Mouse (Mus musculus): Measurements from ENCODE around the gene Il1rl1. TPM values are rescaled to one million over a fixed set of nuclear protein-coding genes. Genes with fewer than 3 reads are reported as not detected.

Il1rl1 gene
- polyA plus RNA-seq, 1 experiment from 2014 or later = 0.04 TPM

DNA sequence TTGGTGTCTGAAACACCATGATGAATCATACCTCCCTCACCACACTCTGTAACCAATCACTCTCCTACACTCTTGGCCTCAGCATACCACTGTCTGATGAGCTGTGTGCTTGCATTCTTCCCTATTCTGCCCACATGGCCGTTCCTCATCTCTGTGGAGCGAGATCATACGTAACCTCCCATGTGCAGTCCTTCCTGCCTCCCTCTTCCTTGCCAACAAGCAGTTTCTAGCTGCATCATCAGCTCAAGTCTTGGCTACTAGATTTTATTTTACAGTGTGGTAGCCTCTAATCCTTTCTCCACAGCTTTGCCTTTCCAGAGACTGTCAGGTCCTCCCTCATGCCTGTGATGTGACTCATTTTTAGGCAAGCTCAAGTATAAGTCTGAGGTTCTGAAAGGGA, 15.4 kb downstream of the Il1rl1 start:
- Histone ChIP-seq H3K9ac (replicated peaks) (no peak overlapping the region), H3K4me2 (no peak overlapping the region), H3K9me3 (replicated peaks) (no peaks in the 10 kb centered on the region), H3K27ac (replicated peaks) (no peak overlapping the region), H3K4me1 (no peaks in the 10 kb centered on the region), H3K27me3 (replicated peaks) (no peaks in the 10 kb centered on the region), H3K36me3 (no peaks in the 10 kb centered on the region), H3K4me3 (replicated peaks) (no peak overlapping the region)
- WGBS = 83% methylated on average over 3 of the region's 3 CpGs
- ATAC-seq (ENCODE audit: low FRiP score) = no peak

DNA sequence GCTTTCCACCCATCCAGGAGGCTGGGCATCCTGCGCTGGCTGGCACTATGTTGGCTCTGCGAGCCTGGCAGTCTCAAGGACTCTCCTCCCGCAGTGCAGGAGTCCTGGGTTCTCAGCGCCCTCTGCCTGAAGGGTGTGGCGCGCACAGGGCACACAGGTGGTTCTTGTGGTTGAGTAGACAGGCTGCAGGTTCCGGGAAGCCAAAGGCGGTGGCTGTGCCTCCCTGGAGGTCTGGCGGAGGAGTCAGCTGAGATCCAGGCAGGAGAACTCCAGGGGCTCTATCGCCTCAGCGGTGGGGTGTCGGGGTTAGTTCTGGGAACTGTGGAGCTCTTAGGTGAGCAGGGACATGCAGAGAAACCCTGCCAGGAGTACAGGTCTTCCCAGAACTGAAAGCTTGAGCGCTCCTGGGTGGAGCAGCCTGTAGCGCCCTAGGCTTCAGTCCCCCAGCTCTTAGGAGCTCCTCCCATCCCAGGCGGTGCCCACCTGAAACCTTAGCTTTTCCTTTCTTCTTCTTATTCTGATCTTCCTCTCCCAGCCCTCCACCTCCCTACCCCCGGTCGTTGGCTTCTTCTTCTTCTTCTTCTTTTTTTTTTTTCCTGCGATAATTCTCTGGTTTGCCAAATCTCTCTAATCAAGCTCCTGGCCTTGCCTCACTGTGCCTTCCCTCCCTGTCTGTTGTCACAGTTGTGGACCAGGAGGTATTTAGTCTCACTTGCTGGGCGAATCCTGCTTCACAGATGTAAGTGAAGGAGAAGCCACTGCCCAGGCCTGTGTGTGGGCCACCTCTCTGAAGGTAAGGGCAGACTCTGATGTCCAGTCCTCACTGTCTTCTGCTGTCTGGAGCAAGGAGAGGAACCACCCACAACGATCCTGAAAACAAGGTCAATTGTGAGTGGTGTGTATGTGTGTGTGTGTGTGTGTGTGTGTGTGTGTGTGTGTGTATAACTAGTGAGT, 36.4 kb downstream of the Il1rl1 start, which contains the start of gene Il18r1:
Il18r1 (plus strand) TSS at position 76 of the 954 bp plus-strand sequence.
- no peak within 1 kb of the TSS for H3K4me3 ChIP-seq (replicated peaks)
- no peak within 1 kb of the TSS for H3K27ac ChIP-seq (replicated peaks)
- no peaks in the 10 kb centered on the region for H3K27me3 ChIP-seq (replicated peaks)
- WGBS = 55% methylated on average over 20 of the region's 20 CpGs
- no peak for ATAC-seq (ENCODE audit: low FRiP score)
- no peaks in the 10 kb centered on the region for H3K9me3 ChIP-seq (replicated peaks)
- H3K4me2 ChIP-seq = no peak within 1 kb of the TSS
- H3K36me3 ChIP-seq = no peaks in the 10 kb centered on the region
- H3K4me1 ChIP-seq = no peaks in the 10 kb centered on the region
- H3K9ac ChIP-seq (replicated peaks) = no peak within 1 kb of the TSS

- ATAC-seq (ENCODE audit: low FRiP score) = no peak
- WGBS = 88% methylated on average over 4 of the region's 4 CpGs
- no peaks in the 10 kb centered on the region for H3K4me1 ChIP-seq
- H3K4me3 ChIP-seq (replicated peaks) = no peak overlapping the region
- H3K36me3 ChIP-seq = no peaks in the 10 kb centered on the region
- no peak overlapping the region for H3K4me2 ChIP-seq
- no peaks in the 10 kb centered on the region for H3K27me3 ChIP-seq (replicated peaks)
- no peak overlapping the region for H3K27ac ChIP-seq (replicated peaks)
- H3K9me3 ChIP-seq (replicated peaks) = no peaks in the 10 kb centered on the region
- no peak overlapping the region for H3K9ac ChIP-seq (replicated peaks)
These were observed 37.9 kb downstream of the Il1rl1 start for GRCm38 (mm10) chr1:40467306-40467705.

DNA sequence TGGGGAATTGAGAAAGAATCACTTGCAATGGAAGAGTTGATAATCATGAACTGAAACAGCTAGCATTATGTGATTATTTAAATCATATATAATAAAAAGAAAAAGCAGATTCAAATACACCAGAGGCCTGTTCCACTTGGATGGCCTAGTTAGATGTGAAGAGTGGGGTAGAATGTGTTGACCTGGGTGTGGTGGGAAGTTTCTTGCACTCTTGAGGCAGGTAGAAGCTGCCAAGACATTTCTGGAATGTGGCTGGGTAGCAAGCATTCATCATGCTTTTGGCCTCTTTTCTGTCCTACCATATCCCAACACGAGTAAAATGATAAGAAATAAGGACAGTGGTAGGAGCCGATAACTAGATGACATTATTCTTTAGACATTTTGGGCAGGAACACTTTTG, 39.4 kb downstream of the Il1rl1 start:
- Histone ChIP-seq H3K4me1 (no peaks in the 10 kb centered on the region), H3K4me3 (replicated peaks) (no peak overlapping the region), H3K9ac (replicated peaks) (no peak overlapping the region), H3K27me3 (replicated peaks) (no peaks in the 10 kb centered on the region), H3K9me3 (replicated peaks) (no peaks in the 10 kb centered on the region), H3K4me2 (no peak overlapping the region), H3K27ac (replicated peaks) (no peak overlapping the region), H3K36me3 (no peaks in the 10 kb centered on the region)
- ATAC-seq (ENCODE audit: low FRiP score) = no peak
- 85% methylated on average over 2 of the region's 2 CpGs for WGBS

DNA sequence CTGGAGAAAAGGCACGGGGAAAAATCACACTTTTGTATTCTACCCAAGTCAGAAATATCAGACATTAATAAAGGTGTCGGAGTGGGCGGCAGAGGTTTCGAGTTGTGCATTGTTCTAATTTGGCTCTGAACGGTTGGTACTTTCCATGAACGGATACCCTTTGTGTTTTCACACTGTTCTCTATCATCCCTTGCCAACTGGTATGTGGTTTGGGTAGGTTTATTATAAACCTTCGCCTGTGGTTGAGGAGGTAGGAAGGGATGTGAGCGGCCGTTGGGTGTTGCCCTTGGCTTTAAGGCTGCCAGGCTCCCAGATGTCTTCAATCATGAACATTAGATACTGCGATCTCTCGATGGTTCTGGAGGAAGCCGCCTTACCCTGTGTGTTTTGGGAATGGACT, 40.5 kb downstream of the Il1rl1 start:
- H3K36me3 ChIP-seq = no peaks in the 10 kb centered on the region
- H3K27ac ChIP-seq (replicated peaks) = no peak overlapping the region
- H3K9ac ChIP-seq (replicated peaks) = no peak overlapping the region
- ATAC-seq (ENCODE audit: low FRiP score) = no peak
- WGBS = 90% methylated on average over 12 of the region's 12 CpGs
- H3K4me2 ChIP-seq = no peak overlapping the region
- no peaks in the 10 kb centered on the region for H3K4me1 ChIP-seq
- no peak overlapping the region for H3K4me3 ChIP-seq (replicated peaks)
- no peaks in the 10 kb centered on the region for H3K9me3 ChIP-seq (replicated peaks)
- no peaks in the 10 kb centered on the region for H3K27me3 ChIP-seq (replicated peaks)

DNA sequence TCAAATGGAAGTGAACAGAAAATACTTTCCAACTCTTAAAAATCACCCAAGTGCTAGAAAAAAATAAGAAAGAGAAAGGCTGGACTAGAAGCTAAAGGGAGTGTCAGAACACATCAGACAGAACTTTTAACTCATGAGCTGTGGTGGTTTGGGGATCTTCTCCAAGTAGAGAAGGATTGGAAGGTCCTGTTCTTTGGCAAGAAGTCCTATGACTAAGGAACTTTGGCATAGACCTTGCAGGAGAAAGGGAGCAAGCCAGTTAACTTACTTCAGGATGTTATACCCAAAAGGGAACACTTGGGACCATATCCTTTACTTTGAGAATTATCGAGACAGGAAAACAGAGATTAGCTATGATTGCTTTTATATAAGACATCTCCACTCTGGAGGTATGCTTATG, 43.0 kb downstream of the Il1rl1 start:
- WGBS = 96% methylated on average over 1 of the region's 1 CpGs
- no peaks in the 10 kb centered on the region for H3K4me1 ChIP-seq
- no peak overlapping the region for H3K4me3 ChIP-seq (replicated peaks)
- H3K9me3 ChIP-seq (replicated peaks) = no peaks in the 10 kb centered on the region
- no peak overlapping the region for H3K9ac ChIP-seq (replicated peaks)
- no peak overlapping the region for H3K27ac ChIP-seq (replicated peaks)
- H3K27me3 ChIP-seq (replicated peaks) = no peaks in the 10 kb centered on the region
- H3K36me3 ChIP-seq = no peaks in the 10 kb centered on the region
- no peak overlapping the region for H3K4me2 ChIP-seq
- no peak for ATAC-seq (ENCODE audit: low FRiP score)

DNA sequence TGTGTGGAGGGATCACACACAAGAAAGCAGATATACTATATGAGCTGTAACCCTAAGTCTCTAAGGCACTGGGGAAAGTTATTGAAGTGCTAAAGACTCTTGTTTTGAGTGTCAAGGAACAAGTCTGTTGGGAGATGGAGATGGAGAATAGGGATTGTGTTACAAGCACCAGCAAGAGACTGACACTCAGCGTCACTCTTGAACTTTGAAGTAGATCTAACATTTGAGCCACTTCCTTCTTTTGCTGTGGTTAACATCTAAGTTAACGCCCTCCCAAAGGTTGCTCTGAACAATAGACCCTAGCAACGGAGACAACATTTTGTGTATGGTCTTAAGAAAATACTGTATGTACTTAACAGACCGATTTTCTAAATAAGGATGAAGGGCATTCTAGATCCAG, 44.3 kb downstream of the Il1rl1 start:
- ATAC-seq (ENCODE audit: low FRiP score) = no peak
- Histone ChIP-seq H3K9ac (replicated peaks) (no peak overlapping the region), H3K27me3 (replicated peaks) (no peaks in the 10 kb centered on the region), H3K9me3 (replicated peaks) (no peaks in the 10 kb centered on the region), H3K4me3 (replicated peaks) (no peak overlapping the region), H3K4me2 (no peak overlapping the region), H3K4me1 (no peaks in the 10 kb centered on the region), H3K36me3 (no peaks in the 10 kb centered on the region), H3K27ac (replicated peaks) (no peak overlapping the region)
- WGBS = 90% methylated on average over 4 of the region's 4 CpGs

GRCm38 (mm10) chr1:40474336-40474735, 45.0 kb downstream of the Il1rl1 start:
- Histone ChIP-seq H3K9ac (replicated peaks) (no peak overlapping the region), H3K4me3 (replicated peaks) (no peak overlapping the region), H3K4me2 (no peak overlapping the region), H3K9me3 (replicated peaks) (no peaks in the 10 kb centered on the region), H3K4me1 (no peaks in the 10 kb centered on the region), H3K27me3 (replicated peaks) (no peaks in the 10 kb centered on the region), H3K36me3 (no peaks in the 10 kb centered on the region), H3K27ac (replicated peaks) (no peak overlapping the region)
- WGBS = 92% methylated on average over 5 of the region's 5 CpGs
- ATAC-seq (ENCODE audit: low FRiP score) = no peak

DNA sequence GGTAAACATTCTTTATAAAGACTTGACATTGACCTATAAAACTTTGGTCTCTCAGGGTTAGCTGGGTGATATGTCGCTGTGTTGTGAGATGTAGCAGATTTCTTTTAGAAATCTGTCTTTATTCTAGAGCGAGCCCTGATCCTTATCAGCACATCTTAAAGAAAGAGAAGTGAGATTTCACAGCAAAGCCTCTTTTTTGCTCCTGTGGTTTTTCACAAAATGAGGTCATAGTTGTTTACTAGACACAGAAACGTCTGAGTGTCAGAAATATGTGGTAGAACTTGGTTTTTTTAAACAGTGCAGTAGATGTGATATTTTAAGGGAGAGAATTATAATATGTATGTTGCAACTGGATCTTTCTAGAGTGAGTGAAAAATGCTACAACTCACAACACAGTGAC, 46.3 kb downstream of the Il1rl1 start:
- Histone ChIP-seq H3K27ac (replicated peaks) (no peak overlapping the region), H3K27me3 (replicated peaks) (no peaks in the 10 kb centered on the region), H3K36me3 (no peaks in the 10 kb centered on the region), H3K4me1 (no peaks in the 10 kb centered on the region), H3K4me2 (no peak overlapping the region), H3K9ac (replicated peaks) (no peak overlapping the region), H3K9me3 (replicated peaks) (no peaks in the 10 kb centered on the region), H3K4me3 (replicated peaks) (no peak overlapping the region)
- no peak for ATAC-seq (ENCODE audit: low FRiP score)
- 72% methylated on average over 3 of the region's 3 CpGs for WGBS

DNA sequence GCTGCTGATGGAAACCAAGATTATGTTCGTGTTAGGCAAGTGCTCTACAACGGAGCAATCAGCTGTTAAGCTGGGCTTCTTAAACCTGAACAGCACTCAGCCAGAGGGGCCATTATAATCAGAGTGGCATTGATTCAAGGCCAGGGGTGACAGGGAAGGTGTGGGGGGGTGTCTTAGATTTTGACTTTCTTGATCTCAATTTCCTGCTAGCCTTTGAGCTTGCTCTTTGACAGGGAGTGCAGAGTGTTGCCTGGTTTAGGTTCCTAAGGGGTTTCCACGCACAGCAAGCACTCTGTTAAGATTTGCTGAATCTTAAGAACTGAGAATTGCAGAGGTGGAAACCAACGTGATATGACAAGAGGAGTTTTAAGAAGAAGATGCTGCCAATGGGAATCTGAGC, 47.4 kb downstream of the Il1rl1 start:
- Histone ChIP-seq H3K27me3 (replicated peaks) (no peaks in the 10 kb centered on the region), H3K27ac (replicated peaks) (no peak overlapping the region)
- WGBS = 83% methylated on average over 4 of the region's 4 CpGs

GRCm38 (mm10) chr1:40479505-40479923, 50.1 kb downstream of the Il1rl1 start:
- Histone ChIP-seq H3K27ac (replicated peaks) (no peak overlapping the region), H3K4me2 (no peak overlapping the region), H3K27me3 (replicated peaks) (no peaks in the 10 kb centered on the region), H3K36me3 (no peaks in the 10 kb centered on the region), H3K4me1 (no peaks in the 10 kb centered on the region), H3K9ac (replicated peaks) (no peak overlapping the region), H3K4me3 (replicated peaks) (no peak overlapping the region), H3K9me3 (replicated peaks) (no peaks in the 10 kb centered on the region)
- WGBS = 92% methylated on average over 6 of the region's 6 CpGs
- ATAC-seq (ENCODE audit: low FRiP score) = no peak

More for the DNA sequence above, 47.4 kb downstream of the Il1rl1 start:
- Histone ChIP-seq H3K36me3 (no peaks in the 10 kb centered on the region), H3K9me3 (replicated peaks) (no peaks in the 10 kb centered on the region), H3K9ac (replicated peaks) (no peak overlapping the region), H3K4me2 (no peak overlapping the region), H3K4me1 (no peaks in the 10 kb centered on the region), H3K4me3 (replicated peaks) (no peak overlapping the region)
- ATAC-seq (ENCODE audit: low FRiP score) = no peak

DNA sequence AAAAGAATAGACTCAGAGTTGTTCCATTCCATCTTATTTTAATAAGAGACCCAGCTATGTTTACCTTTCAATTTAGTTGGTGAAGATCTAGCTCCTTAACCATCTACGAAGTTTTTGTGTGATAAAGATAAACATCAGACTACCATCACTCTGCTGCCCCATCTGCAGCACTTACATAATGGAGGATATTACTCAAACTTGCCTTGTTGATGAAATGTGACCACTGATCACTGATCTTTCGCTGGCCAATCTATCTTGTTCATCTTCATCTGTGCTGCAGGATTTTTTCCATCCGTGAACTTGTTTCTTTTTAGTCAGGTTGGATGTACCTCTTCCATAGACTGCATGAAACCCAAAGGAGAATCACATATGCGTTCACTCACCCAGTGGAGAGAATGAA, 65.2 kb downstream of the Il1rl1 start:
- Histone ChIP-seq H3K27me3 (replicated peaks) (no peaks in the 10 kb centered on the region), H3K36me3 (no peaks in the 10 kb centered on the region), H3K4me3 (replicated peaks) (no peak overlapping the region), H3K27ac (replicated peaks) (no peak overlapping the region), H3K9me3 (replicated peaks) (no peaks in the 10 kb centered on the region), H3K4me2 (no peak overlapping the region), H3K4me1 (no peaks in the 10 kb centered on the region), H3K9ac (replicated peaks) (no peak overlapping the region)
- 95% methylated on average over 4 of the region's 4 CpGs for WGBS
- no peak for ATAC-seq (ENCODE audit: low FRiP score)

Data from neural tube, embryonic 15.5 days (tissue).